Mouse (Mus musculus): ENCODE measurements around the gene Wwox.

The Wwox gene

GRCm38 (mm10) chr8:115159711-115160374, 720.4 kb downstream of the Wwox start:
- DNase-seq (ENCODE audit: low spot score), result peak; percentile 67

- DNase-seq (ENCODE audit: low spot score), result no peak
These were observed 721.0 kb downstream of the Wwox start for GRCm38 (mm10) chr8:115160407-115160806.

GRCm38 (mm10) chr8:115161520-115161919, 722.1 kb downstream of the Wwox start:
- DNase-seq (ENCODE audit: low spot score), result no peak

GRCm38 (mm10) chr8:115164872-115165271, 725.4 kb downstream of the Wwox start:
- DNase-seq (ENCODE audit: low spot score), result peak; percentile 52

- no peak for DNase-seq (ENCODE audit: low spot score)
These were observed 734.2 kb downstream of the Wwox start for GRCm38 (mm10) chr8:115173634-115174081.

- DNase-seq (ENCODE audit: low spot score), result no peak
These were observed 746.0 kb downstream of the Wwox start for GRCm38 (mm10) chr8:115185431-115185964.

- no peak for DNase-seq (ENCODE audit: low spot score)
These were observed 746.8 kb downstream of the Wwox start for GRCm38 (mm10) chr8:115186121-115186811.

- peak; percentile 82 for DNase-seq (ENCODE audit: low spot score)
These were observed 747.4 kb downstream of the Wwox start for GRCm38 (mm10) chr8:115186882-115187281.

- no peak for DNase-seq (ENCODE audit: low spot score)
These were observed 749.0 kb downstream of the Wwox start for GRCm38 (mm10) chr8:115188446-115188845.

GRCm38 (mm10) chr8:115189836-115190235, 750.4 kb downstream of the Wwox start:
- no peak for DNase-seq (ENCODE audit: low spot score)

- no peak for DNase-seq (ENCODE audit: low spot score)
These were observed 754.3 kb downstream of the Wwox start for GRCm38 (mm10) chr8:115193767-115194166.

- DNase-seq (ENCODE audit: low spot score), result no peak
These were observed 755.9 kb downstream of the Wwox start for GRCm38 (mm10) chr8:115195334-115195733.

- peak; percentile 69 for DNase-seq (ENCODE audit: low spot score)
These were observed 757.4 kb downstream of the Wwox start for GRCm38 (mm10) chr8:115196859-115197258.

- DNase-seq (ENCODE audit: low spot score), result no peak
These were observed 759.7 kb downstream of the Wwox start for GRCm38 (mm10) chr8:115199204-115199603.

- DNase-seq (ENCODE audit: low spot score), result no peak
These were observed 760.2 kb downstream of the Wwox start for GRCm38 (mm10) chr8:115199616-115200150.

- no peak for DNase-seq (ENCODE audit: low spot score)
These were observed 762.3 kb downstream of the Wwox start for GRCm38 (mm10) chr8:115201726-115202125.

- DNase-seq (ENCODE audit: low spot score), result no peak
These were observed 768.0 kb downstream of the Wwox start for GRCm38 (mm10) chr8:115207480-115207879.

- DNase-seq (ENCODE audit: low spot score), result peak; percentile 43
These were observed 769.1 kb downstream of the Wwox start for GRCm38 (mm10) chr8:115208415-115209192.

GRCm38 (mm10) chr8:115210014-115210413, 770.6 kb downstream of the Wwox start:
- no peak for DNase-seq (ENCODE audit: low spot score)

- no peak for DNase-seq (ENCODE audit: low spot score)
These were observed 773.7 kb downstream of the Wwox start for GRCm38 (mm10) chr8:115213126-115213525.

GRCm38 (mm10) chr8:115214870-115215269, 775.4 kb downstream of the Wwox start:
- peak; percentile 33 for DNase-seq (ENCODE audit: low spot score)

- DNase-seq (ENCODE audit: low spot score), result no peak
These were observed 777.3 kb downstream of the Wwox start for GRCm38 (mm10) chr8:115216801-115217200.

Measured in embryo, embryonic 10 days (tissue).